Mouse (Mus musculus) MEL (cell line): ENCODE results near the gene Slc24a4. TPM values are rescaled to one million over a fixed set of nuclear protein-coding genes. Genes with fewer than 3 reads are reported as not detected.

Source experiments
- DNase-seq: peaks from one replicate; pipeline ENCODE4 v3.0.0; 2011; ENCODE audit warnings: low read depth, low spot score
- H3K27ac ChIP-seq: 2 replicates; pipeline ENCODE4 v1.5.1; 2012; ENCODE audit warnings: low read depth, mild to moderate bottlenecking, control low read depth, low read length, moderate library complexity; ENCODE audit not compliant: control insufficient read depth
- H3K27me3 ChIP-seq, 2 experiments: fragments of 150-350 bp in 1 of 2; sonication (generic) in 1 of 2; 2 replicates each; pipeline ENCODE4 v1.6.1; 2012; ENCODE audit warnings: low read length in 2 of 2, mild to moderate bottlenecking in 2 of 2, improper control_type of control experiment in 1 of 2, moderate library complexity in 1 of 2; ENCODE audit not compliant: insufficient read depth in 2 of 2, control insufficient read depth in 1 of 2
- H3K36me3 ChIP-seq, 2 experiments: 2 replicates each; pipeline ENCODE4 v1.6.1; 2012 to 2014; ENCODE audit warnings: low read length in 2 of 2, improper control_type of control experiment in 1 of 2, inconsistent platforms in 1 of 2, mild to moderate bottlenecking in 1 of 2; ENCODE audit not compliant: insufficient read depth in 2 of 2, control insufficient read depth in 1 of 2
- H3K4me1 ChIP-seq, 2 experiments: fragments of 150-350 bp in 1 of 2; sonication (generic) in 1 of 2; 2 replicates each; pipeline ENCODE4 v1.6.1; 2012; ENCODE audit warnings: low read length in 2 of 2, improper control_type of control experiment in 1 of 2, mild to moderate bottlenecking in 1 of 2; ENCODE audit not compliant: insufficient read depth in 2 of 2, control insufficient read depth in 1 of 2
- H3K4me3 ChIP-seq, 2 experiments: fragments of 150-350 bp in 1 of 2; sonication (generic) in 1 of 2; 2 replicates each; pipeline ENCODE4 v1.5.1; 2012; ENCODE audit warnings: low read depth in 2 of 2, low read length in 2 of 2, mild to moderate bottlenecking in 2 of 2, moderate library complexity in 2 of 2, control low read depth in 1 of 2, improper control_type of control experiment in 1 of 2; ENCODE audit not compliant: control insufficient read depth in 1 of 2, insufficient read depth in 1 of 2
- H3K79me2 ChIP-seq: 2 replicates; pipeline ENCODE4 v1.6.1; 2012; ENCODE audit warnings: mild to moderate bottlenecking, low read length, moderate library complexity; ENCODE audit not compliant: control insufficient read depth, poor library complexity, insufficient read depth
- H3K9ac ChIP-seq: 2 replicates; pipeline ENCODE4 v1.6.1; 2012; ENCODE audit warnings: low read depth, mild to moderate bottlenecking, control low read depth, low read length, moderate library complexity; ENCODE audit not compliant: control insufficient read depth, poor library complexity, severe bottlenecking
- H3K9me3 ChIP-seq: fragments of 150-350 bp; sonication (generic); replicated peaks from 2 replicates; pipeline ENCODE4 v1.6.1; 2012; ENCODE audit warnings: mild to moderate bottlenecking, low read length, improper control_type of control experiment, moderate library complexity; ENCODE audit not compliant: insufficient read depth
- CHD2 ChIP-seq: IDR thresholded peaks from 2 replicates; pipeline ENCODE4 v1.6.1; 2011; ENCODE audit warnings: low read length, improper control_type of control experiment
- ELF1 ChIP-seq: IDR thresholded peaks from 2 replicates; pipeline ENCODE4 v1.6.1; 2014; ENCODE audit warnings: low read depth, mild to moderate bottlenecking, inconsistent platforms, low read length, improper control_type of control experiment, moderate library complexity
- ETS1 ChIP-seq: IDR thresholded peaks from 2 replicates; pipeline ENCODE4 v1.6.1; 2012; ENCODE audit warnings: low read depth, mild to moderate bottlenecking, inconsistent platforms, low read length, improper control_type of control experiment, moderate library complexity
- GATA1 ChIP-seq: IDR thresholded peaks from 2 replicates; pipeline ENCODE4 v1.6.1; 2011; ENCODE audit warnings: low read depth, low read length, improper control_type of control experiment
- HCFC1 ChIP-seq: IDR thresholded peaks from 2 replicates; pipeline ENCODE4 v1.6.1; 2012; ENCODE audit warnings: low read depth, mild to moderate bottlenecking, inconsistent platforms, low read length, improper control_type of control experiment, moderate library complexity
- KAT2A ChIP-seq: conservative IDR thresholded peaks from 2 replicates; pipeline ENCODE4 v1.6.1; 2012; ENCODE audit warnings: low read depth, low read length, improper control_type of control experiment, inconsistent platforms
- MAFK ChIP-seq: IDR thresholded peaks from 2 replicates; pipeline ENCODE4 v1.6.1; 2011; ENCODE audit warnings: low read depth, mild to moderate bottlenecking, low read length, improper control_type of control experiment, borderline replicate concordance
- MXI1 ChIP-seq: IDR thresholded peaks from 2 replicates; pipeline ENCODE4 v1.6.1; 2011; ENCODE audit warnings: mild to moderate bottlenecking, low read depth, low read length, improper control_type of control experiment
- MYC ChIP-seq: IDR thresholded peaks from 2 replicates; pipeline ENCODE4 v1.6.1; 2011; ENCODE audit warnings: low read depth, mild to moderate bottlenecking, low read length, improper control_type of control experiment, moderate library complexity
- NELFE ChIP-seq: IDR thresholded peaks from 2 replicates; pipeline ENCODE4 v1.6.1; 2011; ENCODE audit warnings: low read depth, low read length, improper control_type of control experiment
- NRF1 ChIP-seq: IDR thresholded peaks from 2 replicates; pipeline ENCODE4 v1.6.1; 2014; ENCODE audit warnings: low read depth, mild to moderate bottlenecking, inconsistent platforms, low read length, improper control_type of control experiment, moderate library complexity; ENCODE audit not compliant: poor library complexity, insufficient read depth, severe bottlenecking
- POLR2AphosphoS2 ChIP-seq: IDR thresholded peaks from 2 replicates; pipeline ENCODE4 v1.6.1; 2011; ENCODE audit warnings: low read length, improper control_type of control experiment
- RAD21 ChIP-seq: IDR thresholded peaks from 2 replicates; pipeline ENCODE4 v1.6.1; 2011; ENCODE audit warnings: mild to moderate bottlenecking, low read depth, low read length, improper control_type of control experiment
- SIN3A ChIP-seq: IDR thresholded peaks from 2 replicates; pipeline ENCODE4 v1.6.1; 2012; ENCODE audit warnings: low read length, improper control_type of control experiment, inconsistent platforms
- UBTF ChIP-seq: IDR thresholded peaks from 2 replicates; pipeline ENCODE4 v1.6.1; 2012; ENCODE audit warnings: low read depth, mild to moderate bottlenecking, inconsistent platforms, low read length, improper control_type of control experiment, moderate library complexity, borderline replicate concordance; ENCODE audit not compliant: insufficient read depth
- USF1 ChIP-seq: IDR thresholded peaks from 2 replicates; pipeline ENCODE4 v1.6.1; 2014; ENCODE audit warnings: low read depth, mild to moderate bottlenecking, inconsistent platforms, low read length, improper control_type of control experiment, moderate library complexity
- USF2 ChIP-seq, 2 experiments: IDR thresholded peaks; 2 replicates each; pipeline ENCODE4 v1.6.1; 2011 to 2012; ENCODE audit warnings: improper control_type of control experiment in 2 of 2, low read length in 2 of 2, borderline replicate concordance in 1 of 2, inconsistent platforms in 1 of 2, low read depth in 1 of 2, mild to moderate bottlenecking in 1 of 2; ENCODE audit not compliant: insufficient read depth in 1 of 2
- ZMIZ1 ChIP-seq: IDR thresholded peaks from 2 replicates; pipeline ENCODE4 v1.6.1; 2012; ENCODE audit warnings: low read depth, mild to moderate bottlenecking, inconsistent platforms, low read length, improper control_type of control experiment, moderate library complexity
- polyA plus RNA-seq, 2 experiments: library from polyadenylated mRNA; stranded (reverse) in 1 of 2; unstranded in 1 of 2; fragments of >175 nt in 1 of 2; fragments of >200 nt in 1 of 2; gene quantifications; 2 replicates each; pipeline versions ENCODE4 v1.2.1 to v1.2.4; 2012; ENCODE audit warnings: low replicate concordance in 2 of 2, low read depth in 1 of 2; ENCODE audit not compliant: insufficient read length in 2 of 2, insufficient read depth in 1 of 2, missing spikeins in 1 of 2
- total RNA-seq: library from RNA; depleted of rRNA; stranded (reverse); fragments of 300-350 nt; gene quantifications from 2 replicates; pipeline ENCODE4 v1.2.3, GENCODE M21; 2012

Gene Slc24a4
- total and polyA plus RNA-seq, 3 experiments = not detected

DNA sequence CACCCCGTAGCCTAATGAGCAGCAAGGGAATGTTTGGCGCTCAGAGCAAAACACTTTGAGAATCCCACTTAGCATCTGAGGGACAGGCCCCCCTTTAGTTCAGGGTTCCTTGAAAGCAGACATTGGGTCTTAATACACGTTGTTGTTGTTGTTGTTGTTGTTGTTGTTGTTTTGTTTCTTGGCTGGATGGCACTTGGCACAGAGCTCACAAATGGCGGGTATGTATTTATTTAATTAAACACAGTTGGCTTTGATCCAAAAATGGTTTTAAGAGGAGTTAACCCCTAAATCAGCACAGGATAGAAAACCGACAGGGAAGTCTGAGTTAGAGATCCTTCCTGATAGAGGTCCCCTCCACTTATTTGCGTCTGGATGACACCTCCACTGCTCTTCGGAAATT lies 932 bp upstream of the Slc24a4 start:
- no peaks in the 10 kb centered on the region for H3K36me3 ChIP-seq
- H3K27me3 ChIP-seq = 0 out of 4 replicates have a peak, but pooled peaks cover 0 to 1% of the 10 kb centered on the region in 2 experiments
- H3K9me3 ChIP-seq = no peaks in the 10 kb centered on the region
- no peaks in the 10 kb centered on the region for H3K4me1 ChIP-seq
- H3K27ac ChIP-seq = no peak overlapping the region
- H3K4me3 ChIP-seq = no peak overlapping the region
- no peak overlapping the region for H3K9ac ChIP-seq
- no peak for DNase-seq
- no peaks in the 10 kb centered on the region for H3K79me2 ChIP-seq
- no peak for TF ChIP-seq ZMIZ1
- TF ChIP-seq USF2 (IDR thresholded peaks at IDR 0.05; ENCODE audit: borderline replicate concordance in 1 of 2, insufficient read depth in 1 of 2, low read depth in 1 of 2, low read length in 2 of 2) = no peak
- TF ChIP-seq UBTF = no peak
- no peak for TF ChIP-seq USF1
- no peak for TF ChIP-seq SIN3A
- TF ChIP-seq HCFC1 = no peak
- TF ChIP-seq NRF1 = no peak
- no peak for TF ChIP-seq NELFE
- no peak for TF ChIP-seq RAD21
- no peak for TF ChIP-seq POLR2AphosphoS2
- no peak for TF ChIP-seq MYC
- TF ChIP-seq MXI1 = no peak
- TF ChIP-seq MAFK = no peak
- TF ChIP-seq ELF1 = no peak
- no peak for TF ChIP-seq GATA1
- no peak for TF ChIP-seq ETS1
- no peak for TF ChIP-seq KAT2A
- TF ChIP-seq CHD2 = no peak
- TF ChIP-seq, all 39 proteins: peak for 0

DNA sequence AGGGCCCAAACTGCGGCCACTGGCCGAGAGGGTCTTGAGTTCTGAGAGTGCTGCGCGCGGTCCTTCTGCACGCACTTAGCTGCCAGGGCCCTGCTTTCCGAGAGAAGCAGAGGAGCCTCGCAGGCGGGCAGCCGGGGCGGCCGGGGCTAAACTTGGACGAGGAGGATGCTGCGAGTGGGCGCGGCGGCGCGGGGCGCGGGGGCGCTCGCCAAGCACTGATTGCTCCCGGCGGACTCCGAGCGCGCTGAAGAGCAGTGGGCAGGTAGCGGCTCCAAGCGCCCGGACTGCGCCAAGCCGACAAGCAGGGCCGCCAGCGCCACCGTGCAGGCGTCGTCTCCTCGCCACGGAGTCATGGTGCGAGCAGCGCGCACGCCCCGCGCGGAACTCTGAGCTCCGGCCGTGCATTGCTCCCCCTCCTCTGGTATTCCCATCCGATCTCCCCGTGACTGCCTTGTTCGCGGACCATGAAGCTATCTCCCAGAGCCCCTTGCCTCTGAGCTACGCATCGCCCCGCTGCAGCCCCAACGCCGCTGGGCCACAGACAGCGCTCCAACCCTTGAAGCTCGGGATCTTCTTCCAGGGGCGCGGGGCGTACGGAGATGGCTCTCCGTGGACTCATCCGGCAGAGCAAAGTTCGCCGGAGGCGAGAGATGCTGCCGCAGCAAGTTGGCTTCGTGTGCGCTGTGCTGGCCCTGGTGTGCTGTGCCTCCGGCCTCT lies 416 bp downstream of the Slc24a4 start:
- 0 out of 4 replicates have a peak, but pooled peaks cover 0 to 1% of the 10 kb centered on the region in 2 experiments for H3K27me3 ChIP-seq
- no peak for DNase-seq

More for the DNA sequence above, 416 bp downstream of the Slc24a4 start:
- Histone ChIP-seq H3K36me3 (no peaks in the 10 kb centered on the region), H3K4me3 (no peak overlapping the region), H3K4me1 (no peaks in the 10 kb centered on the region), H3K9me3 (no peaks in the 10 kb centered on the region), H3K9ac (no peak overlapping the region), H3K27ac (no peak overlapping the region), H3K79me2 (no peaks in the 10 kb centered on the region)
- no peak for TF ChIP-seq GATA1
- TF ChIP-seq MXI1 = no peak
